Mouse (Mus musculus) forebrain, embryonic 12.5 days (tissue): ENCODE results near the gene Eif5a. TPM values are rescaled to one million over a fixed set of nuclear protein-coding genes. Genes with fewer than 3 reads are reported as not detected.
"Not testable (repeated sequence)": the region's sequence is repeated elsewhere in the genome, so short reads cannot be mapped to it uniquely, and the experiment has no call there.

Experiments
- ATAC-seq: fragments of 200-750 bp; cut with Nextera tagmentation; 2 replicates; pipeline ENCODE4 v1.8.0; 2017; ENCODE audit warnings: moderate TSS enrichment; ENCODE audit not compliant: low FRiP score
- H3K27ac ChIP-seq: fragments of 300-500 bp; sonication (generic); 2 replicates; pipeline ENCODE4 v1.5.1; 2016; ENCODE audit warnings: mild to moderate bottlenecking
- H3K27me3 ChIP-seq: fragments of 300-500 bp; sonication (generic); 2 replicates; pipeline ENCODE4 v1.6.1; 2016; ENCODE audit warnings: mild to moderate bottlenecking
- H3K36me3 ChIP-seq: fragments of 300-500 bp; sonication (generic); replicated peaks from 2 replicates; pipeline ENCODE4 v1.6.1; 2016; ENCODE audit warnings: mild to moderate bottlenecking
- H3K4me1 ChIP-seq: fragments of 300-500 bp; sonication (generic); 2 replicates; pipeline ENCODE4 v1.6.1; 2016
- H3K4me2 ChIP-seq: fragments of 300-500 bp; sonication (generic); 2 replicates; pipeline ENCODE4 v1.6.1; 2016; ENCODE audit warnings: mild to moderate bottlenecking, moderate library complexity
- H3K4me3 ChIP-seq: fragments of 300-500 bp; sonication (generic); replicated peaks from 2 replicates; pipeline ENCODE4 v1.5.1; 2016; ENCODE audit warnings: mild to moderate bottlenecking
- H3K9ac ChIP-seq: fragments of 300-500 bp; sonication (generic); 2 replicates; pipeline ENCODE4 v1.6.1; 2016; ENCODE audit warnings: mild to moderate bottlenecking
- H3K9me3 ChIP-seq: fragments of 300-500 bp; sonication (generic); 2 replicates; pipeline ENCODE4 v1.6.1; 2016
- WGBS: fragments of 180-500 bp; shearing (Covaris S2); methylation state at CpG from one replicate; pipeline ENCODE4 v1.1.7; 2016; 5-methylcytosine and 5-hydroxymethylcytosine counted together
- polyA plus RNA-seq: library from polyadenylated mRNA; unstranded; fragments of >200 nt; fragmentation: Nextera tagmentation; extraction: Ambion mirVana; gene quantifications from 2 replicates; pipeline ENCODE4 v1.2.1, GENCODE M21; 2016

Eif5a gene
- polyA plus RNA-seq, 1 experiment from 2014 or later = 1,678 TPM

DNA sequence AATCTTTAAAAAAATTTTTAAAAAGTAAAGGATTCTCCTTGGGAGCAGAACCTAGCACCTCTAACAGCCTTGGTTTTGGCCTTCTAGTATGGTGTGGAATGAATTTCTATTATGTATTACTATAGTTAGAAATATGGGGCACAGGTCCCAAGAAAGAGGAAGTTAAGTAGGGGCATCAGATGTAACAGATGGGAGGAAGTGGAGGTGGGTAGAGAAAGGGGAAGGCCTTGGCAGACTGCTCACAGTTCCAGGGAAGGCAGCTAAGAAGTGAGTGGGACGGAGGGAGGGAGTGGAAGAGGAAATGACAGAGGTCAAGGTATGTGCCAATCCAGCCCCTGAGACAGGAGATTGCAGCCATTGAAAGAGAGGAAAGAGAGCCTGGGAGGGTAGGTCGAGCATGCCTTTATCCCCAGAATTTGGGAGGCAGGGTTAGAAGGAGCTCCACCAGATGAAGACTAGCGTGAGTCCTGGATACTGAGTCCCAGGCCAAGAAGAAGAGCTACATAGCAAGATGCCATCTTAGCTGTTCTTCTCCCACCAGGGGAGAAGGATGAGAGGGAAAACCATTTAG is 9.3 kb upstream of the Eif5a start:
- 75% methylated on average over 3 of the region's 3 CpGs for WGBS
- Histone ChIP-seq H3K27me3 (peaks cover 8% of the 10 kb centered on the region), H3K4me2 (no peak overlapping the region), H3K9ac (no peak overlapping the region), H3K36me3 (no peaks in the 10 kb centered on the region), H3K4me3 (no peak overlapping the region), H3K4me1 (peaks cover 10% of the 10 kb centered on the region), H3K9me3 (no peaks in the 10 kb centered on the region), H3K27ac (no peak overlapping the region)
- ATAC-seq = no peak

DNA sequence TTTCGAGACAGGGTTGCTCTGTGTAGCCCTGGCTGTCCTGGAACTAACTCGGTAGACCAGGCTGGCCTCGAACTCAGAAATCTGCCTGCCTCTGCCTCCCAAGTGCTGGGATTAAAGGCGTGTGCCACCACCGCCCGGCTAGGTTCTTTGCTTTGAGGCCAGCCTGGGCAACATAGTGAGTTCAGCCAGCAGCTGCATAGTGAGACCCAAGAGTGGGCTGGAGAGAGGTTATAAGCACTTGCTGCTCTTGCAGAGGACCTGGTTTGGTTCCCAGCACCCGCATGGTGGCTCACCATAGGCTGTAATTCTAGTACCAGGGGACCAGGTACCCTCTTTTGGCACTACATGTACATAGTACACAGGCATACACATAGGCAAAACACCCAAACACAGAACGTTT is 8.4 kb upstream of the Eif5a start:
- not testable (repeated sequence) for H3K27ac ChIP-seq, ATAC-seq, H3K4me3 ChIP-seq, H3K27me3 ChIP-seq, H3K9me3 ChIP-seq, H3K36me3 ChIP-seq, H3K4me1 ChIP-seq, H3K9ac ChIP-seq, H3K4me2 ChIP-seq
- 87% methylated on average over 8 of the region's 8 CpGs for WGBS

DNA sequence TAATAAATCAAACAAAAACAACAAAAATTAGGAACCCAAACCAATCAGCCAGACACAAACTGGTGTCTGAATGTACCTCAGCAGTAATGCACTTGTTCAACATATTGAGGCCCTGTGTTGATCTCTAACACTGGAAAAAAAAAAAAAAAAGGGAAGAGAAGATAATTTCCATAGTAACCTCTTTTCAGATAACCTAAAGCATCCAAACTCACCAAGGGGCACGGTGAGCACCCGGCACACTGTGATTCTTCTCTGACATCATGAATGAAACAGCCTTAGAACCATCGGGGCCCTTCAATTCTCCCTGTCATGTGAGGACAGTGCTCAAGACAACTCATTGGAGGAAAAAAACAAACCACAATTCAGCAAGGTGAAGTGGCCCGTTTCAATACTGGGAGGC is 8.0 kb upstream of the Eif5a start:
- H3K4me1 ChIP-seq = 0 out of 2 replicates have a peak, but pooled peaks cover 2% of the 10 kb centered on the region
- ATAC-seq = no peak
- 85% methylated on average over 4 of the region's 4 CpGs for WGBS

DNA sequence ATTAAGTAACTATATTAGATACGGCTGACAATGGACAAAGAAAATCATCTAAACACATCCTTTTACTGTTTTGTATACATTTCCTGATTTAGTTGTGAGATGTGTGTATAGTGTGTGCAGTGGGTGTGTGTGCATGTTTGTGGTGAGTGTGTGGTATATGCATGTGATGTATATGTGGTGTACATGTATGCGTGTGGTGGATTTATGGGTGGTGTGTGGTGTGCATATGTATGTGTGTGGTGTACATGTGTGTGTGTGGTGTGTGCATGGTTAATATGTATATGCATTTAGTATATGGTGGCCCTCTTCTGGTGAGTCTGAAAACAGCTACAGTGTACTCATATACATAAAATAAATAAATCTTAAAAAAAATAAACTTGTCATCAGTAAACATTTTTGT is 5.7 kb upstream of the Eif5a start:
- no peak for ATAC-seq
- Histone ChIP-seq H3K4me2 (no peak overlapping the region), H3K4me1 (peaks cover under 1% of the 10 kb centered on the region; the same call in 1 of the 2 replicates), H3K27ac (no peak overlapping the region), H3K9ac (no peak overlapping the region), H3K36me3 (no peaks in the 10 kb centered on the region), H3K9me3 (no peaks in the 10 kb centered on the region), H3K4me3 (no peak overlapping the region), H3K27me3 (no peaks in the 10 kb centered on the region)
- WGBS = 94% methylated on average over 2 of the region's 2 CpGs

More for the DNA sequence above, 8.0 kb upstream of the Eif5a start:
- H3K4me3 ChIP-seq = no peak overlapping the region
- H3K36me3 ChIP-seq = no peaks in the 10 kb centered on the region
- no peak overlapping the region for H3K27ac ChIP-seq
- 0 out of 2 replicates have a peak, but pooled peaks cover 2% of the 10 kb centered on the region for H3K27me3 ChIP-seq
- H3K9ac ChIP-seq = no peak overlapping the region
- no peak overlapping the region for H3K4me2 ChIP-seq
- no peaks in the 10 kb centered on the region for H3K9me3 ChIP-seq

DNA sequence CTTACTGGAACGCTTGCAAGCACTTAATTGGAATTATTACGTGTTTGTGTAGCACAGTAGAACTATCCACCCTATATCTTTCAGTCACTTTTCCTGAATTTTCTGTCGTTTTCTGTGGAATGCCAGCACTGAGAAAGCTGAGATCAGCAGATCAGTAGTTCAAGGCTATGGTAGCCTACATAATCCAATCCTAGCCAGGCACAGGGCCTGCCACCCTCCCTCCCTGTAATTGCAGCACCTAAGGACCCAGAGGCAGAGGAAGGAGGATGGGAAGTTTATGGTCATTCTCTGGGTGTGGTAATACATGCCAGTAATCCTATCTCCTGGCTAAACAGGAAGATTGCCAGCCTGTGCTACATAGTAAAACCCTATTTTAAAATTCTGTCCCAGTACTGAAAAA is 1.0 kb upstream of the Eif5a start:
- Histone ChIP-seq H3K36me3 (peaks cover 16% of the 10 kb centered on the region), H3K4me1 (peaks cover 19% of the 10 kb centered on the region), H3K9ac (peak overlapping the region; percentile 99; the same call in 1 of the 2 replicates), H3K4me3 (no peak overlapping the region), H3K4me2 (0 out of 2 replicates have a peak overlapping the region, but pooled peaks have one; percentile 92), H3K9me3 (no peaks in the 10 kb centered on the region), H3K27me3 (no peaks in the 10 kb centered on the region), H3K27ac (peak overlapping the region; percentile 94; the same call in 1 of the 2 replicates)
- 70% methylated on average over 3 of the region's 3 CpGs for WGBS
- no peak for ATAC-seq

DNA sequence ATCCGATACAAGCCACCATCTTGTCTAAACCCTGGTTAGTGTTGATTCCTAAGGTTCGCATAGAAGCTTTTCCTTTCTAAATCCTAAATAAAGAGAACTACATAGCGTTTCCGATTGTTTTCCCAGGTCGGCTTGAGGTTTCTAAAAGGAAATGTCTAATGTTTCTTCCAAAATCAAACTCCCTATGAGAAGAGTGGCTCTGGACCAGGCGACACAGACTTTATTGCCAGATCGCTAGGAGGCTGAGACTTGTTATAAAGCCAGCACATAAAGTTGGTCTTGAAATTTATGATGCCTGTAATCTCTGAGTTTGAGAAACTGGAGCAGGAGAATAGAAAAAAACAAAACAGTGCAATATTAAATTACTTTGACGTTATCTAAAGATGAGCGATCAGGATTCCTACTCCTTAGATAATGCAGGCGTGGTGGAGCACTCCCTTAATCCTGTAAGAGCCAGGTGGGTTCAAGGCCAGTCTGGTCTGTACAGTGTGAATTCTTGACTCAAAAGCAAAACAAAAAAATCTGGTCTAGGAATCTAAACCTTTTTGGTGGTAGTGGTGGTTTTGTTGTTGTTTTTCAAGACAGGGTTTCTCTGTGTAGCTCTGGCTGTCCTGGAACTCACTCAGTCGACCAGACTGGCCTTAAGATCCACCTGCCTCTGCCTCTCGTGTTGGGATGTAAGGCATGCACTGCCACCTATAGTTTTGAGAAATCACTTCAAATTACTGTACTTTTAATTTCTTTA is 426 bp upstream of the Eif5a start:
- Histone ChIP-seq H3K27ac (peak overlapping the region; percentile 94), H3K4me1 (peaks cover 19% of the 10 kb centered on the region), H3K4me2 (peak overlapping the region; percentile 92), H3K27me3 (no peaks in the 10 kb centered on the region), H3K9ac (peak overlapping the region; percentile 99), H3K9me3 (no peaks in the 10 kb centered on the region), H3K4me3 (peak overlapping the region; percentile 100), H3K36me3 (peaks cover 22% of the 10 kb centered on the region)
- no peak for ATAC-seq
- 4% methylated on average over 12 of the region's 12 CpGs for whole genome bisulfite sequencing

DNA sequence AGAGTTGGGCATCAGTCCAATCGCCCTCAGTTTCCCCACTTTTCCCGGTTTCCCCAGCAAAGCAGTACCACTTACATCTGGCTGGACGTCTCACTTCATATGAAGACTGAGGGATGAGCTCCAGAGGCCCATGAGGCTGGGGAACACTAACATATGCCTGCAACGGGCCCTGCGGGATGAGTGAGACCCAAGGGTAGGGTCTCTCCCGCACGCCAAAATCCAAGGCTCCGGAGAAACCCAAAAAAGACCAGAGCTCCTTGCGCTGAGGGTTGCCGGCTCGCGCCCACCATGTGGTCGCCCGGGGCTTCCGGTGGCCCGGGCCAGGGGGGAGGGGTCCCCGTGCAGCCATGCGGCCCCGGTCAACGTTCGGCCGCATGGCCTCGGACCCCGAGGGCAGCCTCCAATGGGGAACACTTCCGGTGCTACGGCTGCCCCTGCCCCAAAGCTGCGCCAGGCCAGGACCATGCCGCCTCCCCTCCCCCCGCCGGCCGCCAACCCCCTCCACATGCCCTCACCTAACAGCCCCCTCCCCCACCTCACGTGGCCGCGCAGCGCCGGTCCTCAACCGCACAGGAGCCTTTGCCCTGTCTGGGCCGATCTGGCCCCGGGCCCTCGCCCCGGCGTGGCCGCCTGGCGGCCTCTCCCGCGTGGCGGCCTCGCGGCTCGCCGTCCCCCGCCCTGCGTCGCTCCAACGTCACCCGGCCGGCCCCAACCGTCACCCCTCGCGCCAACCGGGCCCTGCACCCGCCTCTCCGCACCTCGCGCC is 1.3 kb downstream of the Eif5a start:
- WGBS = 0% methylated on average over 61 of the region's 65 CpGs
- peak overlapping the region; percentile 100 for H3K4me3 ChIP-seq
- ATAC-seq = peak; percentile 45
- peaks cover 27% of the 10 kb centered on the region for H3K4me1 ChIP-seq
- no peaks in the 10 kb centered on the region for H3K9me3 ChIP-seq
- H3K36me3 ChIP-seq = peaks cover 40% of the 10 kb centered on the region
- peak overlapping the region; percentile 94 for H3K27ac ChIP-seq
- H3K4me2 ChIP-seq = peak overlapping the region; percentile 92
- peak overlapping the region; percentile 99 for H3K9ac ChIP-seq
- H3K27me3 ChIP-seq = no peaks in the 10 kb centered on the region

DNA sequence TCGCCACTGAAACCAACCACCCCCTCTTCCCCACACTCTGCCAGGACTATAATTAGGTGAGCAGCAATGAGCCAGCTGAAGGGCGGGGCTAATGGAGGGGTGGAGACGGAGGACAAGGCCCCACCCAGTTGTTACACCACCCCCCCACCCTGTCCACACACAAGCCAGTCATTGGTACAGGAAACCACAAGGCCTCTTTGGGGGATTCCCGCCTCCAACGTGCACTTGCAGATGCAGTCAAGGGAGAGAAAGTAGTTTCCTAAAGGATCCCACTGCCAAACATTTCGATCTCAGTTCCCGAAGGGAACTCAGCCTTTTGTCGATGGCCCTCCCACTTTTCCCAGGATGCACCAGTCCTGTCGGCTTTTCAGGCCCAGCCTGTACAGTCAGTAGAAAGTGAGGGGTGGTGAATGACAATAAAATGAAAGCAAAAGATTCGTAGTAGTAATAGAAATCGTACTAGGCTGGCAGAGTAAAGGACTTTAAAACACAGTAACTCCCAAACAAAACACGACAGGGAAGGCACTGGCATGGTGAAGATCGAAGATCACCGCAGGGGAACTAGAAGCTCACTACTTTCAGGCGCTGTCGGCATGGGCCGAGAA is 2.0 kb downstream of the Eif5a start:
- H3K36me3 ChIP-seq = peaks cover 46% of the 10 kb centered on the region
- under 1% methylated on average over 17 of the region's 17 CpGs for WGBS
- H3K4me2 ChIP-seq = peak overlapping the region; percentile 92
- H3K4me1 ChIP-seq = peaks cover 34% of the 10 kb centered on the region
- H3K9ac ChIP-seq = peak overlapping the region; percentile 99
- peak overlapping the region; percentile 100 for H3K4me3 ChIP-seq
- peak overlapping the region; percentile 94 for H3K27ac ChIP-seq
- H3K27me3 ChIP-seq = no peaks in the 10 kb centered on the region
- no peak for ATAC-seq
- no peaks in the 10 kb centered on the region for H3K9me3 ChIP-seq

DNA sequence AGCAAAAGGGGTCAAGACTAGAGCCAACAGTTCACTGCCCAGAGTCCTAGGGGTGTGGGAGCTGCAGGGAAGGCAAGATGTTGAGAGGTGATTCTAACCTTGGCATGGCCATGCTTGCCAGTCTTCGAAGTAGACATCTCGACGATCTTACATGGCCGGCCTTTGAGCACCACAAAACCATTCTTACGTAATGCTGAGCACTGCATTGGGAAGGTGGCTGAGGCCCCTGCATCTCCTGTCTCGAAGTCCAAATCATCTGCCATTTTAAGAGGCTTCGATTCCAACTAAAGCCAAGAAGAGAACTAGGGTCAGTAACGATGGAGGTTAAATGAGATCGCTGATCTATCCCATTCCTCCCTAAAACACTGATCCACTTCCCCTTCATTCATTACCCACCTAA is 2.7 kb downstream of the Eif5a start:
- Histone ChIP-seq H3K4me2 (peak overlapping the region; percentile 92), H3K36me3 (peaks cover 47% of the 10 kb centered on the region), H3K4me3 (peak overlapping the region; percentile 100), H3K27ac (no peak overlapping the region), H3K4me1 (peaks cover 40% of the 10 kb centered on the region), H3K9me3 (no peaks in the 10 kb centered on the region), H3K27me3 (no peaks in the 10 kb centered on the region), H3K9ac (peak overlapping the region; percentile 99; the same call in 1 of the 2 replicates)
- 83% methylated on average over 9 of the region's 9 CpGs for WGBS
- no peak for ATAC-seq

DNA sequence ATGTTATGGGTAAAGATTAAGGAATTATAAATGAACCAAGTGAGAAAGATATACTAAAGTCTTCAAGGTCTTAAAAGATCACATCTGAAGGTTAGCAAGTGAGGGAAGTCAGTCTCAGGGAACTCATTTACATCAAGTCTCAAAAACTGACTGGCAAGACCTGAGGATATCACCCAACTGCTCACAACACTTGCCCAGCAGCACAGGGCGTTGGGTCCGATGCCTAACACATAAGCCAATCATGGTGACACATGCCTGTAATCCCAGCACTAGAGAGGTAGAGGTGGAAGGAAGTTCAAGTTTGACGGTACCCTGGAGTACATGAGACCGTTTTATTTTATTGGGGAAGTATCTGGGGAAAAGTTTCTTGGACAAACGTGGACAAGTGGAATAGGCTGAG is 3.6 kb downstream of the Eif5a start:
- H3K36me3 ChIP-seq = peaks cover 51% of the 10 kb centered on the region
- H3K9me3 ChIP-seq = no peaks in the 10 kb centered on the region
- no peak overlapping the region for H3K27ac ChIP-seq
- WGBS = 89% methylated on average over 5 of the region's 5 CpGs
- H3K4me1 ChIP-seq = peaks cover 45% of the 10 kb centered on the region
- no peak overlapping the region for H3K4me3 ChIP-seq
- H3K4me2 ChIP-seq = no peak overlapping the region
- no peak for ATAC-seq
- H3K27me3 ChIP-seq = no peaks in the 10 kb centered on the region
- H3K9ac ChIP-seq = no peak overlapping the region

DNA sequence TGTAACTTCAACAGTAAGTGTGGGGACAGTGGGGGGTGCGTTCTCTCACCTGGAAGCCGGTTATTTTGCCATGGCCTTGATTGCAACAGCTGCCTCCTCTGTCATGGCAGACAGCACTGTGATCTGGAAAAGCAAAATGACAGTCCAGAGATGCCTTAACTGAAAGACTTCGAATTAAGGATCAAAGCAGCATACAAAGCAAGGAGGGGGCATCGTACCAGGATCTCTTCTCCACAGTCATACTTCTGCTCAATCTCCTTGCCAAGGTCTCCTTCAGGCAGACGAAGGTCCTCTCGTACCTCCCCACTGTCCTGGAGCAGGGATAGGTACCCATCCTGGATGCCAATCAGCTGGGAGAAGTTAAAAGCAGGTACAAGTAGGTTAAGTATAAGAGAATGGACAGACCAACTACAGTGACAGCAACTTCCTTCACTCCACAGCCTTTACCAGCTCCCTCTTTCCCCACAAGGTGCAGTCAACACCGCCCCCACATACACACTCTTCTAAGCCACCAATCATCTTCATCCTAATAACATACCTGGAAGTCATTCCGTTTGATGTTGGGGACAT is 4.3 kb downstream of the Eif5a start:
- H3K9ac ChIP-seq = peak overlapping the region; percentile 3; the same call in 1 of the 2 replicates
- H3K4me1 ChIP-seq = peaks cover 49% of the 10 kb centered on the region
- no peaks in the 10 kb centered on the region for H3K27me3 ChIP-seq
- no peak overlapping the region for H3K4me2 ChIP-seq
- no peak overlapping the region for H3K27ac ChIP-seq
- H3K36me3 ChIP-seq = peaks cover 58% of the 10 kb centered on the region
- H3K9me3 ChIP-seq = no peaks in the 10 kb centered on the region
- 85% methylated on average over 8 of the region's 8 CpGs for WGBS
- no peak overlapping the region for H3K4me3 ChIP-seq
- no peak for ATAC-seq
